Mouse (Mus musculus): ENCODE results near the gene Nfatc2ip.

GRCm38 (mm10) chr7:126383565-126383964 is 13.0 kb downstream of the Nfatc2ip start:
- no peak for TF ChIP-seq CTCF (IDR thresholded peaks at IDR 0.05; ENCODE audit: low read depth)
- TF ChIP-seq EP300 (optimal IDR thresholded peaks at IDR 0.05), result no peak

All from stomach, postnatal 0 days (tissue).